Mouse (Mus musculus): ENCODE results near the gene Eif3l.

The Eif3l gene

DNA sequence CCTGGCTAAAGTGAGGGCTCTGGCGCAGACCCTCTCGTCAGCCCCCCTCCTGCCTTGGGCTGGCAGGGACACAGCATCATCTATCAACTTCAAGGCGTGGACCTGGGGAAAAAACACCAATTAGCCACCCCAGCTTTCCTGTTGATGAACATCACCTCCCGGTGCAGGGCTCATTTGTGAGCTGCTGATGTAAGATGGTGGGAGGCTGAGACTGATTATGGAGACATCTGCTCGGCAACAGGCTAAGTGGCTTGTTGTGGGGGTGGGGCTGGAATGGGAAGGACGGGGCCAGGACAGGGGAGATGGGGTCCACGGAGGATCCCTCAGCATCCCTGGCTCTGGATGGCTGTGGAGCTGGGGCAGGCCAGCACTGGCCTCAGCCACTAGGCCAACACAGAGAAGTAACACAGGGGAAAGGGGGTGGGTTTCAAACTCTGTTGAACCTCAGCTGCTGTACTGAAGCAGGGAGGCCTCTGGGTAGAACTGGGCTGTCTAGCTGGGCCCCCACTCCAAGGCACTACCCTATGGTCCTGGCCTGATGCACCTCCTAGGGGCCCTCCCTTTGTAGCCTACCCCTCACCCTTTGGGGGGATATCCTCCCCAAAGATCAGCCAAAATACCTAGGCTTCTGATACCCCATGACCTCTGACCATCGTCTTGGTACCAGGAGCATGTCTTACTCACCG, 24.7 kb upstream of the Eif3l start:
- DNase-seq (ENCODE audit: low spot score in 2 of 2), result no peak

GRCm38 (mm10) chr15:79050964-79051363, 24.0 kb upstream of the Eif3l start:
- DNase-seq (ENCODE audit: low spot score in 2 of 2), result no peak

DNA sequence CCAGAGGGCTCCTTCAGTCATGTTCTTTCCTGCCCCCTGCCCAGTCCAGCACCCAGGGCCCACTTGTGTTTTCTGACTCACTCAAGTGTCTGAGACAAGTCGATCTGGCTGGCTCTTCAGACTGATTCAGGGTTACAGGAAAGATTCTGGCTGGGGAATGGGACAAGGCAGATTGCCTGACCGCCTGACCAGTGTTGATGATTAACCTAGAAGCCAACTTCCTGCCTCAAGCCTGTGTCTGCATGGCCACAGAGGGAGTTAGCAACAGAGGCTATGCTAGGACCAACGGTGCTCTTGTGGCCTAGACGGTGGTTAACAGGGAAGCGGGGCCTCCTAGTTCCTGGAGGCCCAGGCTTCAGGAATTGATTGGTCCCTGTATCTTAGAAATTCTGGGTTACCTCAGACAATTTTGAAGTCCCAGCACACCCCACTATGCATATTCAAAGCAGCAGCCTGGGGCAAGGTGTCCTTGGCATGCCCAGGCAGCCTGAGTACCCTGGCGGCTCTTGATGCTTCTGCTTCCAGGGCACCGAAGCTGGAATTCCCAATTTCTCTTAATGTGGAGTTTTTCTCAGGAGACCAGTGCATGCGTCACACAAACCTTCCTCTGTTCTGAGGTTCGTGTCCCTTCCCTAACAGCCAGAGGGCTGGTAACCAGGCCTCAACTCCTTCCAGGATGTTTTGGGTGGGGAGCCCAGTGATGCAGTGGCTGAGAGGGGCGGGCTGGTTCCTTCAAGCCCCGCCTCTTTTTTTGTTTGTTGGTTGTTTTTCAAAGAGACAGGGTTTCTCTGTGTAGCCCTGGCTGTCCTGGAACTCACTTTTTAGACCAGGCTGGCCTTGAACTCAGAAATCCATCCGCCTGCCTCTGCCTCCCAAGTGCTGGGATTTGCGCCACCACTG, 23.3 kb upstream of the Eif3l start:
- no peak for DNase-seq (ENCODE audit: low spot score in 2 of 2)

- DNase-seq (ENCODE audit: low spot score in 2 of 2), result no peak
Measured at GRCm38 (mm10) chr15:79052366-79052765, 22.6 kb upstream of the Eif3l start.

GRCm38 (mm10) chr15:79056601-79057000, 18.4 kb upstream of the Eif3l start:
- DNase-seq (ENCODE audit: low spot score in 2 of 2), result no peak

DNA sequence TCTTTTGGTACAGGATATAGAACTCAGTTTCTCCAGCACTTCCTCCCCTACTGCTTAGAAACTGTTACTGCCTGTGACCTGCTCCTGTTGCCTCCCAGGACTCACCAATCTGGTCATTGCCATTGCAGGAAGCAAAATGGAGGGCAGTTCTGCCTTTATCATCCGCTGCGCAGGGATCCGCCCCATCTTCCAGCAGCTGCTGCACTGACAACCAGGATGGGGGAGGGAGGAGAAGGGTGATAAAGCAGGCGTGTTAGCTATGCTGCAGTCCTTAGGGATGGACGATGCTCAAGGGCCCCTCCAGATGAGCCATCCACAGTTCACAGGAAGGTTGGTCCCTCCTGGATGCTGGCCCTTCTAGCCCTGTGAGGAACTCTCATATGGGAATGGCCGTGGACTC, 17.1 kb upstream of the Eif3l start:
- no peak for DNase-seq (ENCODE audit: low spot score in 2 of 2)

DNA sequence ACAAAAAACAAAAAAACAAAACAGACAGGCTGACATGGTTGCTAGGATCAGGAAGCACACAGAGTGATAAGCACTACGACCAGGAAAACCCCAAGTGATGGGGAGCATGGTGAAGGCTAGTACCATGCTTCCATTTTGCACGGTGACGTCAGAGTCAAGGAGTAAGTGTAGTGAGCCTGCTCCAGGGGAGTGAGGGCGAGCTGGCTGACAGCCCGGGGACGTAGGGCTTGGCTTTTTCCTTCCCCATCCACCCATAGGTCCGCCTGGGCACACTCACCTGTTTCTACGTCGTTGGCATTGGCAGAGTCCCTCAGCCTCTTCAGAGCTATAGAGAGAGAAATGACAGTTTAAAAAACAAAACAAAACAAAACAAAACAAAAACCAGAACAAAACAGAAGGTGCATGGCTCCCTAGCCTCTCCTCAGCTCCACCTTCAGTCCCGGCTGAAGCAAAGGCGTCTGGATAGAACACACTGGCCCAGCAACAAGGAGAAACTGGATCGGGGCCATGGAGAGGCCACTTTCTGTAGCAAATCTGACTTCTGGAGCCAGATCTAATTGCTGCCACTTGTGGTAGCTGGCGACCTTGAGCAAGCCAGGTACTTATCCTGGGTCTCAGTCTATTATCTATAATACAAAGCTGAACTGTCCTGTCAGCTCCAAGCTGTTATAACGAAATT, 14.0 kb upstream of the Eif3l start:
- no peak for DNase-seq (ENCODE audit: low spot score in 2 of 2)

GRCm38 (mm10) chr15:79062376-79063159, 12.4 kb upstream of the Eif3l start, which contains the start of gene Ankrd54:
TSS of gene Ankrd54 (minus strand) at chr15:79062893.
- DNase-seq (ENCODE audit: low spot score in 2 of 2), result peak; percentile 98

DNA sequence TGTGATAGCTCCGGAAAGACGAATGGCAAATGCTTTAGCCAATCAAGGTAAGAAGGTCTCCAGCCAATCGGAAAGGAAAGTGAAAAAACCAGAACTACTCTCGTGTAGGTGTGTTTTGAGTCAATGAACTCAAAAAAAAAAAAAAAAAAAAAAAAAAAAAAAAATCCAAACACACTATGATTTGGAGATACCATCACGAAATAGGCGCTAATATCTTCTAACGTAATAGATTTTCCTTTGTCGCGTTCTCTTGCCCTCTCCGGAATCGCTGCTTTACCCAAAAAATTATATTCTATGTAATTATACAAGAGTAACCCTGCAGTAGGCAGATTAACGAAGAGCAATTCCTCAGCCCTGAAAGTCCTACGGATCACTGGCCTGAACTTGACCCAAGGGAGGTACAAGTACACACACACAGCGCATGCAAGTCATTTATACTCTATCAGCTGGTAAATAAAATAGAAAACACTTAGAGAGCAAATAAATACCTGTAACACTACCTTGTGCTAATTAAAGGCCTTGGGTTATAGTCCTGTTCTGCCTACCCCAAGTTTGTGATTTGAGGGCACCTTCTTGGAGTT, 11.7 kb upstream of the Eif3l start:
- no peak for DNase-seq (ENCODE audit: low spot score in 2 of 2)

DNA sequence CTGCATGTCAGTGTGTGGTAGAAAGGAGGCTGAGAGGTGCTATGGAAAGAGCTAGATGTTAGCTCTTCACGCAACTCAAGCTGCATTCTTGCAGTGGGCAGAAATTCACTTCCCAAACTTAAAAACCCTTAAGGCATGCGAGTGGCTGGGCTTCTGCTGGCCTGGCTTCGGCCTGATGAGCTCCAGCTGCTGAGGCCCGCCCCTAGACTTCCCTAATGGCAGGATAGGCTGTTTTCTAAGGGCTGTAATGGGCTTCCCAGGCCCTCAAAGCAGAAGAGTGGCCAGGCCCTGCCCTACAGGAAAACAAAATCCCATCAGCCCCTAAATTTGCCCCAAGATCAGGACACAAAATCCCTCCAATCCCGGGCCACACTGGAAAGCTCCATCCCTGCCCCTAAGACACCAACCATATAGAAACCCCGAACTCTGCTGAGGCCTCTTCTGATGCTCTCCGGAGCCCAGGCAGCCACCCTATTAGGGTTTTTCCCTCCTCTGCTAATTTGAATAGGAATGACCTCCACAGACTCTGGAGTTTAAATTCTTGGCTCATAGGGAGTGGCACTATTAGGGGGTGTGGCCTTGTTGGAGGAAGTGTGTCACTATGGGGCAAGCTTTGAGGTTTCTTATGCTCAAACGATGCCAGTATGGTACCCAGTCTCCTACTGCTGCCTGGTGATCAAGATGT, 9.8 kb upstream of the Eif3l start:
- DNase-seq (ENCODE audit: low spot score in 2 of 2), result no peak

DNA sequence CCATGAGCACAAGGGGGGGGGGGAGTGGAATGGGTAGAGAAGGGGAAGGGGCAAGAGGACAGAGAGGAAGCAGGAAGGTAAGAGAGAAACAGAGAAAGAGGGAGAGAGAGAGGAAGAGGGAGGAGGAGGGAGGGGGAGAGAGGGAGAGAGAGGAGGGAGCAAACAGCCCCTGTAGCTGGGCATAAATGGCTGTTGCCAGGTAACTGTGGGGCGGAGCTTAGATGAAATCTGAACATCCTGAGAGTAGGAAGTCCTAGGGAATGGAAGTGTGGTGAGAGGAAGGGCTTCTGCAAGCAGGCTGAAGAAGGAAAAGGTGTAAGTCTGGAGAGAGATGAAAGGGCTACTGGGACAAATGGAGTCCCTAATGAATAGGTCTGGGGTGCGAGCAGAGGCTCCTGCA, 8.7 kb upstream of the Eif3l start:
- DNase-seq (ENCODE audit: low spot score in 2 of 2), result no peak

- DNase-seq (ENCODE audit: low spot score in 2 of 2), result no peak
Measured at GRCm38 (mm10) chr15:79067631-79068030, 7.3 kb upstream of the Eif3l start.

DNA sequence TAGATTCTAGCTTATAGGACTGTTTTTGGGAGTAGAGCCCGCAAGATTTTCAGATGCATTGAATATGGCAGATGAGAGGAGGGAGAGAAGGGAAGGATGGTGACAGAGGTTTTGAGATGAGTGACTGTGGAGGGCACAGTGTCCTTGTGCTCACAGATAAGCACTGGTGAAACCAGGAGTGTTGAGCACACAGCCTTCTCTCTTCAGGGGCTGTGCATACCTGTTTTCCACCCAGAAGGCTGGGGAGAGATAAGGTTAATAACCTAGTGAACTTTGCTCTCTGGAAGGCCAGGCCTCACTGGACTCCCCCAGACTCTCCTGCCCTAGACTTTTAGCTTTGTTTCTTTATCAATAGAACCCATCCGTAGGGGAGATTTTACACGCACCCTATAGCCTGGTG, 6.6 kb upstream of the Eif3l start:
- no peak for DNase-seq (ENCODE audit: low spot score in 2 of 2)

DNA sequence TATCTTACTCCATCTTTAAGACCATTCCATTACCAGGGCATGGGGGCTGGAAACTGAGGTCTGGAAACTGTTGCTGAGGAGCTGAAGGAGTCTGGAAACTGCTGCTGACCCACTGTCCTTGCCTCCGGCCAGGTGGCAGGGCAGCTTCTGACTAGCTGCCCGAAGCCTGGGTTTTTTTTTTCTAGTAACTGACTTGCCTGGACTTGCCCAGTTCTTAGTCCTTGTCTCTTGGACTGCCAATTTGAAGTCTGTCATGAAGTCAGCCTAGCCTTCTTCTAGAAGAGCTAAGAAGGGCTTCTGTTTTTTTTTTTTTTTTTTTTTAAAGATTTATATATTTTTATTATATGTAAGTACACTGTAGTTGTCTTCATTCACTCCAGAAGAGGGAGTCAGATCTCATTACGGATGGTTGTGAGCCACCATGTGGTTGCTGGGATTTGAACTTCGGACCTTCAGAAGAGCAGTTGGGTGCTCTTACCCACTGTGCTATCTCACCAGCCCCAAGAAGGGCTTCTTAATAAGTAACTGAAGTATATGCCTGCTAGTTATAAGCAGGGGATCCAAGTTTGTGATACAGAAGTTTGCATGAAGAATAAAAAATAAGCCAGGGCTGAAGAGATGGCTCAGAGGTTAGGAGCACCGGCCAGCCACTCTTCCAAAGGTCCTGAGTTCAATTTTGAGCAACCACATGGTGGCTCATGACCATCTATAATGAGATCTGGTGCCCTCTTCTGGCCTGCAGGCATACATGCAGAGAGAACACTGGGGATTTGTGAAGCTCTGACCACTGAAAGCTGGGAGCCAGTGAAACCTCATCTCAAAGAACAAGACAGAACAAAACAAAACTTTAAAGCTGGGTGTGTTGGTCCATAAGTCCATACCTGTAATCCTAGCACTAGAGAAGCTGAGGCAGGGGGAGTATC, 3.6 kb upstream of the Eif3l start:
- DNase-seq (ENCODE audit: low spot score in 2 of 2), result peak in 1 of 2 experiments; percentile 43

GRCm38 (mm10) chr15:79073752-79074151, 1.2 kb upstream of the Eif3l start:
- DNase-seq (ENCODE audit: low spot score in 2 of 2), result no peak

GRCm38 (mm10) chr15:79074446-79074845, 533 bp upstream of the Eif3l start:
- no peak for DNase-seq (ENCODE audit: low spot score in 2 of 2)

DNA sequence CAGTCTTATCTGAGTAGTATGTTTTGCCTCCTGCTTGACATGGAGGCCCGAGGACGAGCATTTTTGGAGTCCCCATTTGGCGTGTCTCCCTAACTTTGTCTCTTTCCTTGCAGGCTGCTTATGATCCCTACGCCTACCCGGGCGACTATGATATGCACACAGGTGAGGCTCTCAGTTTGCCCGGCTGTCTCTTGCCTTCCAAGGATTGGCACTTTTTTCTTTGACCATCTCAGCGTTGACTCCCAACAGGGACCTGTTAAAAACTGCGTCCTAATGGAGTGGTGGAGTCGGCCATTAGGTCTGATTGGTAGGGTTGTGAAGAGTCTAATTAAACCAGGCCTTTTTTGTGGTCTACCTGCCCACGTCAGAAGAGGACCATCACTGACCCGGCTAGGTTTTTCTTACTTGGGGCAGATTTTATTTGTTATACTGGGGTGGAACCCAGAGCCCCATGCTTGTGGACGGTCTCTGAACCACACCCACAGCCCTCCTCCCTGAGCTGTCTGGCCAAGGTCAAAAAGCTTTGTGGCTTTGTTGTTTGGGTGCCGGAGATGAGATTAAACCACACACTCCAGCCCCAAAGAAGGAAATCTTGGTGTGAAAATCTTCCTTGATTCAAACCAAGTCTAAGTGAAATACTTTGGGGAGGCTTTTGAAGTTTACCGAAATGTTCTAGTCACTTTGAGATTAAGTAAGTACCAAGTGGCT, 833 bp downstream of the Eif3l start:
- no peak for DNase-seq (ENCODE audit: low spot score in 2 of 2)

DNA sequence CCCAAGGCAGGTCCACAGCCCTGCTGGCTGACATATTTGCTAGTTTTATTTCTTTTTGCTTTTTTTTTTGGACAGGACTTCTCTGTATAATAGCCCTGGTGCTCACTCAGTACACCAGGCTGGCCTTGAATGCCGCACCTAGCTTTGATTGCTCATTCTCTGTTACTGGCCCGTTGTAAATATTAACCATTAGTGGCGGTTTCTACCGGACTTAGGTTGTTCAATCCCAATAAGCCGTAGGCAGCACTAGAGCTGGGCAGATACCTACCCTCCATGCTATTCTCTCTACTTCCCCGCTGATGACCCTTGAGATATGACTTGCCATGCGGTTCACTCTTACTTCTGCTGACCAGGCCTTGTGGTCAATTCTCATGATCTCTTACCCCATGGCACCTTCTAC, 4.6 kb downstream of the Eif3l start:
- no peak for DNase-seq (ENCODE audit: low spot score in 2 of 2)

DNA sequence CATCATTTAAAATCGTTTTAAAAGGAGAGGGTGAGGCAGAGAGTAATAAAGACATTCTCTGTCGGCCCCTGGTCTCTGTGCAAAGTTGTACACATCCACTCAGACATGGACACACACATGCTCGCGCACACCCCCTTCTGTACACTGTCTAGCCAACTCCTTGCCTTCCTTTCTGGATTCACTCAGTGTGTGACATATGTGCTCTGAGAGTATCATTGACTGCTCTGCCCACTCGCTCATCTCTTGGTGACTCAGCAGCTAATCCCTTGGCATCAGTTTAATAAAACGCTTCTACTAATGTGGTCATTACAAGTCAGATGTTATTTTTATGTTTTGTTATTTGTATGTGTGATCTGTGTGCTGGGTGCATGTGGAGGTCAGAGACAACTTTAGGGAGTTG, 17.3 kb downstream of the Eif3l start:
- no peak for DNase-seq (ENCODE audit: low spot score in 2 of 2)
